Mouse (Mus musculus) layer of hippocampus, postnatal 36 days (tissue): ENCODE data around the gene Arid3b. TPM values are rescaled to one million over a fixed set of nuclear protein-coding genes. Genes with fewer than 3 reads are reported as not detected.

Source experiments
- DNase-seq, 2 experiments: peaks; one replicate each; pipeline ENCODE4 v3.0.0; 2022
- total RNA-seq, 2 experiments: library from RNA; stranded (reverse); gene quantifications; 2 replicates each; pipeline ENCODE4 v1.2.3; 2021

Gene Arid3b
- total RNA-seq, 2 experiments from 2014 or later = 6.0 to 6.1 TPM

DNA sequence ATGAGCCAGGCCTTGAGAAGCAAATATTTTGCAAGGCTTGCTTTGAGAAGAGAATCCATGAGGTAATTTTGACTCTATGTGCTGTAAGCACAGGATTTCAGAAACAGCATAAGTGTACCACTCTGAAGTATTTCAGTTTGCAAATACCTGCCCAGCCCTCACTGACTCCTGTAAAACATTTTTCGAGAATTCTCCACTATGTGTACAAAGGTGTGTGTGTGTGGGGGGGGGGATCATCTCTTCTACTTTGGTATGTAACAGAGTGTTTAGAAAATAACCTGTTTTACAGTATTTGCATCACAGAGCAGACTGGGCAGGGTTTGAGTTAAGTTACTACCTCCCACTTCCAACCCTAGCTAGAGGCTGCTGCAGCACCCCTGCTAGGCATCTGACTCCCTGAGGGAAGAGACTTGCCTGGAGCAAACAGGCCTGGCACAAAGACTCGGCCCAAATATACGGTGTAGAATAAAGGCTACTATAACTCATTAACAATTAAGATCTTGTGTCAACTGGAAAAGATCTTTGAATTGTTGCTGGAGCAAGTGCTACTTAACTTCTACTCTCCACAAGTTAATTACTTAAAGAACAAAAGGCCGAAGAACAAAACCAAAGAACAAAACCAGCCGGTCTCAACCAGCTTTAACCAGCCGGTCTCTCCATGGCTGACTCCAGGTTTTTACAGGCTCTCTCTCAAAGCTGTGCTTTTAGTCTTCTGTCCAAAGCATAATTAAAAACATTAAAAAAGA lies 6.6 kb downstream of the Arid3b start:
- no peak for DNase-seq

DNA sequence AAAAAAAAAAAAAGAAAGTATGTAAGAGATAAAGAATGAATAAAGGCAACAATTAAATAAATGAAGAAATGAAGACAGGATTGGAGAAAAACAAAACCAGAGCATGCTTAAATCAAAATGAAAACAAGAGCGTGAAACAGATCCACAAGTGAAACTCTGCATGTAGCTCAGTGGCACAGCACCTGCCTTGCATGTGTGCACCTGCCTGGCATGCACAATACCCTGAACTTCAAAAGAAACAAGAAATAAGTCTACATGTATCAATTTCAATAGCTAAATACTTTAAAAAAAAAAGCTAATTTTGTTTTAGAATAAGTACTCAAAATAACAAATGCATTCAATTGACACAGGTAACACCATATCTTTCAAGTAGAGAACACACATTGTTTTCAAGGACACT lies 13.2 kb downstream of the Arid3b start:
- DNase-seq = no peak

DNA sequence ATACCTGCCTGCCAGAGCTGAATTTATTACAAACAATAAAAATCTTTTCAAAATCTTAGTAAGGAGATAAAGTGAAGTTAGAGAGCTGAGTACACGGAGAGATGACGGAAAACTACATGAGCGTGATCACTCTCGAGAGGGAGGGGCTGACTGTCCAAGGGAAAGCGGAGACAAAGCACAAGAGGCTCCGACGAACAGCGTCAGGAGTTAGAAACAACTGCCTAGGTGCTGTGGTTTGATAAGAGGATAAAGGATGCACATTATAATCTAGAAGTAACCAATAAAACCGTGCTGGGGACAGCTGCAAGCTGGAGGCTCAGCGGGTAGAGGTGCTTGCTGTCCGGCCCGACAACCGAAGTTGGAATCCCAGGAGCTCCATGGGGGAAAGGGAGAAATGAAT lies 13.8 kb downstream of the Arid3b start:
- no peak for DNase-seq

DNA sequence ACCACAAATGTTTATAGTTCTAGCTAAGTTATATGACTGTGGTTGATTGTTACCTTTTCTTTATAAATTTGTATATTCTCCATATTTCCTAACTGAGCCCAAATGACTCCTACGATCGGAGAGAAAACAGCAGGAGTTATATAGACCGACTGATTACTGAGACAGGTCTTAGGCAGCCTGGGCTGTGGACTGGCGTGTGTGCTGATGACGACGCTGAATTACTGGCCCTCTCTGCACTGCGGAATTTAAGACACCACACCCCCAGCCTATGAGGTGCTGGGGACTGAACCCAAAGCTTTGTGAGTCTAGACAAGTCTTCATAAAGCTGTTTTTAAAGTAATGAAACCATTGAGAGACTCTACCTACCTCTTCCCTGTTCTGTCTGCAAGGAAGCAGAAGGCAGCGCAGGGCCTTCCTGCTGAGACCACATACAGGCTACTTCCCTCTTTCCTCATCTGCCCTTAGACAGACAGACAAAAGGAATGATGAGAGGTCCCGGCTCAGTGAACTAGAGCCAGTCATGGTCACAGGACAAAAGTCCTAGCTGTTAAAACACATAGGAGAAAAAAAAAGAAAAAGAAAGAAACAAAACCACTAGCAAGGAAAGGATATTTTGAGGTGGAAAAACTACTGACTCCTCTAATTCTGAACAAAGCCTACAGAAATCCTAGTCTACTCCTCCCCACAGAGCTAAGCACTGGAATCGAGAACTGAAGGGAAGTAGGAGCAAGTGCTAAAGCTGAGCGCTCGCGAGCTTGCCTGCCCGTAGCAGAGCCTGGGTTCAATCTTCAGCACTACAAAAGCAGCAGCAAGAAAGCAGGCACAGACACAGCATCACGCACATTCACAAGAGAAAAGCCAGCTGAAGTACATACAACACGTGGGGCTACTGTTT lies 16.2 kb downstream of the Arid3b start:
- no peak for DNase-seq

DNA sequence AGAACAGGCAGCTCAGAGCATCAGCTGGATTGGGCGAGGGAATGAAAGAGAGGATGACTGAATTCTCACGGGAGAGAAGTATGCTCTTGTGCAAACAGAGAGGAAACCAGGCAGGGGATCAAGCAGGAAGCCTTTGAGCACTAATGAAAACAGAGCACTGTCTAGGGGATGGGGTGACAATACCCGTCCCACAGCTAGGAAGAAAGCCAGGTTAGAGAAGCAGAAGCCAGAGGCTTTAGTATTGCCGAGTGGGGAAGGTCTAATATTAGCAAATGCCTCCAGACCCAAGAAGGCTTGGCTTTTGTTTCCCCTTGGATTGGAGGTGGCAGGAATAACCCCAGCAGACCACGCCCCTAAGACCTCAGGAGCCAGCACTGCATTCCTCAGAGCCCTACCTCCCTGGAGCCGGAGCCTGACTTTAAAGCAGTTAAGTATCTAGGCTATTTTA lies 19.3 kb downstream of the Arid3b start:
- no peak for DNase-seq

DNA sequence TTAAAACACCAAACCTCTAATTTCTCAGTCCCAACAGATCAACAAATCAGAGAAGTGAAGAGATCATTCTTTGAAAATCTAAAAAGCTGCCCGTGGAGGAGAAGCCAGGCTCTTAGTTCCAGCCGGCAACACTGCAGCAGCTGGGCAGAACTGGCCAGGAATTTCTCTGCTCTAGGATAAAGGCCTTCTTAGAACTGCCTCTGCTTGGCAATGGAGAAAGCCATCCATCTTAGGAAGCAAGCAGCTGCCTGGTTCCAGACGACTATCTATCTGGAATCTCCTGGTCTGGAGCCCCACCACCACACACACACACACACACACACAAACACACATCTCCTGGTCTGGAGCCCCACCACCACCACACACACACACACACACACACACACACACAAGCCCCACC lies 21.7 kb downstream of the Arid3b start:
- DNase-seq = no peak

DNA sequence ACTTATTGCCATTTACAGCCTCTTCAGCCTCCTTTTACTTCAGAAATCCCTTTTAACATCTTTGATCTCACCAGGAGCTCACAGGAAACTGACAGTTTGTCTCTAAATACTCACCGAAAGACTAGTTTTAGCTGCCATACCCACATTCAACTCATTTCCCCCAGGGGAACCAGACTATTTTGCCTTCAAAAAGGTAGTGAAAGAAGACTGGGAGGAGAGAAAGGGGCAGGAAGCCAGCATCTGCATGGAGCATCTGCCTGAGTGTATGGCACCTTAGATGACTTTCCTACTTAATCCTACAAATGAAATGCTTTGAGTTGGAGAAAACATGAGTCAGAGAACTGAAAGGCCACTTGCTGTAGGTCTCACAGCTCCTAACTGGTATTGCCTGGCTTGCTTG lies 22.6 kb downstream of the Arid3b start:
- no peak for DNase-seq

DNA sequence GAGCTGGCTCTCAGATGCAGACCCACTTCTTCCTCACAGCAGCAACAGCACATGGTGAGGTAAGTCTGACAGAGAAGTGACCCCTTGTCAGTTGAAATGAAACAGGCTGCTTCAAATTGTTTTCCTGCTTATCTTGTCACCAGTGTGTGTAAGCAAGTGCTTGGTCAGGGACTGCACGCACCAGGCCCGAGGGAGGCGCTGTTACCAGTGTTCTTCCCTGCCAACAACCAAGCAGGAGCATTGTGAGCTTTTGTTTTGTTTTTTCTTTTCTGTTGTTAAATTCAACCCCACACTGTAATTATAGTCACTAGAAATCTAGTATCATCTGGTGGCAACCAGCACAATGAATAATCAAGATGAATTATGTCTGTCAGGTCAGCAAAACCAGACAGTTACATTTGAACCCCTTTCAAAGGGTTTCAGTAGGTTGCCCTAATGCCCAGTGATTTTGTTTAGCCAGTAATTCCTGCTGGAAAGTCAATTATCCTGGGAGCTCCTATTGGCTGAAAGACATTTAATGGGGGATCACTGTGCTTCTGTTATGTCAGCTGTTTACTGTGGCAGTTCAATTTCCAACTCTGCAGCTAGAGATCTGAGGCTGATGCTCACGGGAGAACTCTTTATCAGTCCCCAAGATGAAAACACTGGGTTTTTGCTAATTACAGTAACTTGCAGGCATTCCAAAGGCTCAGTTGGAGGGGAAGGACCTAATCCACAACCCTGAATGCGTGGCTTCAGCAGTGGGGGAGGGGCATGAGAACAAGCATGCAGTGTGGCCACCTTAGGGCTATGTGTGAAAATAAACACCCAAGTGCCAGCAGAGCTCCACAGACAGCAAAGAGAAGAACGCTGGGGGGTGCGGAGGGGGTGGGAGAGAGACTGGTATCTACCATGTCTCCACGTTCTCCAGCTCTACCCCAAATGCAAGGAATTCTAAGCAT lies 24.5 kb downstream of the Arid3b start:
- DNase-seq = no peak

DNA sequence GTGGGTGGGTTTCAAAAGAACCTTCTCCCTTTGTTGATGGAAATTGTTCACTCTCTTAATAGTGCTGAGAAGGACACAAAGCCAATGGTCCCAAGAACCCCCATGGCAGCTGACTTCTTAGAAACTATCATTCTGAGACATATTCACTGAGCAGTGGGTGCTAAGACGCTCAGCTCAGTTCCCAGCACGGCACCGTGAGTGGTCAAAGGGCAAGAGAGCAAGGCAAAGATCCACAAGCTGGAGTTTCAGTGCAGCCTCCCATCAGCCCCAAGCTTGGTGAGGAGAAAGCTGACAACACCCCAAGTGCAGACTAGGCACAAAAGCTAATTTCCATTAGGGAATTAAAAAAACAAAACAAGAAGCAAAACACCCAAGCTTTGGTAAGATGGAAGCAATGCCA lies 25.9 kb downstream of the Arid3b start:
- DNase-seq = no peak

DNA sequence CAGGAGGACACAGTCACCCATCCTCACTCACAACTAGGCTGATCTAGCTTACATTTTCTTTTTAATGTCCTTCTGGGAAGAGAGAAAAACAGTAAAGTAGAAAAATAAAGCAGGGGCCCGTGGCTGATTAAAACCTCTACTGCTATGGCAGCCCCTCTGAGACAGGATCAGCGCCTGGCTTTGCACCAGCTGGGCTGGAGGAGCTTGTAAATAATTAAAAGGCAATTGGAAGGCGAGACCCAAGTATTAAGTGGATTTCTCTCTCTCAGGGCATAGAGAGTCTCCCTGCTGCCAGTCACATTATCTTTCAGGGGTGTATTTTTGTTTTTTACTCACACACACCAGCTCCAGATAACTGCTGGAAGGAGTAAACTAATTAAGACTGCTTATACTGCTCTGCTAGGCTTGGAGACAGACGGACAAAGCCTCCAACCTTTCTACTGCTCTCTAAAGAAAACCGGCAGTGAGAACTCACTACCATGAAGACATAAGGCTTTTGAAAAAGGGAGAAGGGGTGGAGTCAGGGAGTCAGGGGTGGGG lies 27.8 kb downstream of the Arid3b start:
- DNase-seq = no peak

DNA sequence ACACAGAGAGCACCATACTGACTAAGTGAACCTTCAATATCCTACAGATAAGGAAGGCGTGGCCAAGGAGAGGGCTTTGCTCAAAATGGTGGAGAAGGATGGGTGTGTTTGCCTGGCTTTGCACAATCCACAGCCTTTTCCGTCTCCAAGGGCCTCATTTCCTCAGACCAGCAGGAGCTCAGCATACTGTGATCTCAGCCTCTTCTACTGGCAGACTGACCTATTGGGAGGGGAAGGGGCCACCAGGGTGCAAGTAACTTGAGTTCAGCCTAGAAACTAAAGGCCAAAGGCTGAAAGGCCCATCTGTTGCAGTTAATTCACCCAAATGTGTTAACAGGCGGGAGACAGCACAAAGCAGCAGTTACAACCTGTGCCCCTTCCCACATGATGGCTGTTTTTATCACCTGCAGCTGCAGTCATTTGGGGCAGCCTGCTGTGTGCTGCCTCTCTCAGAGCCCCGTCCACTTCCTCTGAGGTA lies 29.4 kb downstream of the Arid3b start:
- no peak for DNase-seq

DNA sequence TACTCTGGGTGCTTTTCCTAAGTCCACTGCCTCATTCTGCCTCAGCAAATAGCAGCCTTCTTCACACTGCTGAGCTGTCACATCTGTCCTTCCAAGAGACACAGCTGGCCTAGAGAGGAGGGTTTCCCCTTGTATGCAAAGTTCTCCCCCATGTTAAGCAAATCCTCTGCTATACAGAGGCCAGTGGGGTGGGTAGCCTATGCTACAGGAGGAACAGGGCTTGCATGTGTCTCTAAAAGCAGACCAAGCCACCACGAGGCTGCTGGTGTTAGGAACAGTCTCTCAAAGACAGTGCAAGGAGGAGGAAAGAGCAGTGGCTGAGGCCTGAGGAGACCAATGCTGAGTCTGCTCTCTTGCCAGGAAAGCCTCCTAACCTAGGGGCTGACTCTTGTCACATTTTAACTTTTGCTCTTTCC lies 30.5 kb downstream of the Arid3b start:
- DNase-seq = no peak

DNA sequence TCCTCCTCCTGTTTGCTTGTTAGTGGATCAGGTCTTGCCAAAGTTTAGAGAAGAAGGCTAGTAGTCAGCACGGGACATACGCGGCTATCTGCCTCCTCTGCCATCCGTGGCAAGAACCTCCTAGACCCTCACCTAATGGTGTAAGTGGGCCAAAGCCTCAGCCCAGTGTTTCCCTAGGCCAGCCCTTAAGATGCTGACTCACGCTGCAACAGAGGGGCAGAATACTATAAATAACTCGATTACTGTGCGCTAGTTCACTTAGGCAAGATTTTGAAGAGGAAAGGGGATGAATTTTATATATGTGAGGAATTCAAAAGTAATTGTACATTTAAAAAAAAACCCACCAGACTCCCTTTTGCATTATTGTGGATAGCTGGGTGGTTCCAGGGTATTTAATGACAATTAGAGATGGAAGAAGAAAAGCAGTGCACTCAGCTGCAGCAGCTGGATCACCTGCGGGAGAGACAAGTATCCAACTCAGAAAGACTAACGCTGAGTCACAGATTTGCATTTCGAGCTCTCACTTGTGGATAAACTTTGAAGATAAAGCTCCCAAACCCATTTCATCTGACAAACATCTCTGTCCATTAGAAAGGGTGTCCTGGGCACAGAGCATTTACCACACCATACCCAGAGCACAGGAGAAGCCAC lies 31.4 kb downstream of the Arid3b start:
- DNase-seq = no peak

DNA sequence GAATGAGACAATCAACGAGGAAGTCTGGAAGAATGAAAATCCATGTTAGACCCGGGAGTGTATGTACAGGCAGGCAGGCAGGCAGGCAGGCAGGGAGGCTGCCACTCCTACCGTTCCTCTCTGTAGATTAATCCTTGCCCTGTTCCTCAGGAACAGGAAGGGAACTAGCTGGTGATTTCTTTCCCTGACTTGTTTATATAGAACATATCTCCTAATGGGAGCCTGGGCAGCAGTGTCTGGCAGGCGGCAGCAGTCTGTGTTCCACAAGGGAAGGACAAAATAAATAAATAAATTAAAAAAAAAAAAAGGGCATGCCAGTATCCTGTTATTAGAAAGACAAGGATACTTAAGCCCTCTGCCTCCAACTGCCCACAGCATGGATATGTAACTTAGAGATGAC lies 32.8 kb downstream of the Arid3b start:
- no peak for DNase-seq

DNA sequence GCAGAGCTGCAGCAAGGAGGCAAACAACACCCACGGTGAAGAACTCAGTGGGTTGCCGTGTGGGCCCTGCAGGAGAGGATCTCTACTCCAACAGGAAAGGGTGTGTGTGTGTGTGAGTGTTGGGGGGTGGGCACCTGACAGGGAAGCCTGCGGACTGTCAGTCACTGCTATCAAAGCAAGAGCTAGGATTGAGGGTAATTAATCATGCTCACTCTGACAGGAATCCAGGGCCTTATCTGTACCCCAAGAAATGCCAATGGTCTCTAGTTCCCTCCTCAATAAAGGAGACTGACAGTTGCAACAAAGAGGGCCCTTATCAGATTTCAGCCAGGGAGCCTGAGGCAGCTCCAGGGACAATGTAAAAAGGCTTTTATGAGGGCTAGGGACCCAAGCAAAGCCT lies 33.5 kb downstream of the Arid3b start:
- DNase-seq = no peak

DNA sequence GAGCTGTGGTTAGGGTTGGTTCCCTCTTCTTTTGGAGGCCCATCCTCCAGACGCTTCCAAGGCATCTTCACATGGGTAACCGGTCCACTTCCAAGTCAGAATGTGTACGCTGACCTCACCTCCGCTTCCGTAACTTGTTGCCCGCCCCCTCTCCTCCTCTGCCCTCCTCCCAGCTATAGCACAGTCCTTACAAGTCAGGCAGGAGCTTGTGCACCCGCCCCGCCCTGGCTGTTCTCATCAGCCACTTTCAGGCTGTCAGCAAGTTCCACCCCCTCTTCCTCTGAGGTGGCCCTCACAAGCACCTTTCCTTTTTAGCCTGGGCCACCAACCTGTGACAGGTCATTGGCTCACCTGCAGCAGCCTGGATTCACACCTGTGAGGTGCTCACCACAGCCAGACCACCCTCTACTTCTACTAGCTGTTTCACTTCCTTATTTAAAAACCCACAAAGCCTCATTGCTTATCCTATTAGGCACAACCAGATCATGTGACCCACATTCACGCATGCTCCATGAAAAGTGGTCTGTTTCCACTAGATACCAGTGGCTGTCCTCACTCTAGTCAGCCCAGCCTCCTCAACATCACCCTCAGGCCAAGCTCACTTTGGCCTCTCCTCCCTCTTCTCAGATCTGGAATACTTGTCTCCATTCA lies 36.1 kb downstream of the Arid3b start:
- no peak for DNase-seq

DNA sequence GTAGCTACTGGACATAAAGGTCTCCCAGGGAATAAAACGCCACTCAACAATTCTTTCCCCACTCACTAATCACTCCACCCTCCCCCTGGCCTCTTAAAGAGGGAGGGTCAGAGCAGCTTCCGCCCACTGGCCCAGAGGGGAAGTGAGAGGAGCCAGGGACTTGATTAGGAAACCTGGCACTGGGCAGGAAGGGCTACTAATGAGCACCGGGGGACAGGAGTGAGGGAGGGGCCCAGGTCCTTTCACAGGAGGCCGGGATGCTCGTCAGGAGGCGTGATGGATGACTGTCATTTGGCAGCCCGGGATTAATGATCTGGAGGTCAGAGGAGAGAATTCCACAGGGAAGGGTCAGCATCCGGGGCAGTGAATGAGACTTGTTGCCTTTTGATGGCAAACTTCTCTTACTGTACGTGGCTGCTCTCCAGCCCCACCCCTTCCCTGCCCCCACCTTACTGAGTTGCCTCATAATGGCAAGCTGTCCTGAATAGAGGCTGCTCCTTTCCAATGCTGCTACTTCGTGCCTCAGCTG lies 37.8 kb downstream of the Arid3b start:
- DNase-seq = no peak

DNA sequence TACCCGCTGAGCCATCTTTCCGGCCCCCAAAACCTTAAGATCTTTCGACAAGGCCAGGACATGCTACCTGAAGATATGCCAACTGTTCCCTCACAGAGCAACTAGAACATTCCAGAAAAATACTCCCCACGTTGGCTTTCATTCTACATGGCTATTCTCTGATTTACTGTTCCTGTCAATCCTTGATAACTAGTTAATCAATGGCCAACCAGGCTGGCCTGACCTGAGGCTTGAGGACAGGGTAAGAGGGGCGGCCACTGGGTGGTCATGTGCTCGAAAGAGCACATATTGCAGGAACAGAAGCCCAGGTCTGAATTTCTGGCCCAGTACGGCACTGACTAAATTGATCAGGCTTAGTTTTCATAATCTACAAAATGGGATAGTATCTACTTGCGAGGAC lies 39.1 kb downstream of the Arid3b start:
- DNase-seq = no peak

DNA sequence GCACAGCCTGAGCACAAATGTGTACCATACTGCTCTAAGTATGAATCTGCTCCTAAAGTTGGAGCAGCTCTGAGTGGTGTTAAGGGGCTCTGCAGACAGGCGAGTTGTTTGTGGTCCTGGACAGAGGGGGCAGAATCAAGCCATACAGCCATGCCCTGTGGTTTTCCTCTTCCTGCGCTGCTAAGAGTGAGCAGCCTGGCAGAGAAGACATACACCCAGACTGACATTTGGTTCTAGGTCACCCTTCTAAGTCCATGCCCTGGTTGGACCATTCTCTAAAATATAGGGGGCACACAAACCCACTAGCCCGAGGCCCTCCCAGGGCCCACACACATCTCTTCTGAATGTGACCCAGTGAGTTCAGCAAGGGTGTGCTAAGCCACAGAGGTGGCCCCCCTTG lies 46.9 kb downstream of the Arid3b start:
- no peak for DNase-seq

DNA sequence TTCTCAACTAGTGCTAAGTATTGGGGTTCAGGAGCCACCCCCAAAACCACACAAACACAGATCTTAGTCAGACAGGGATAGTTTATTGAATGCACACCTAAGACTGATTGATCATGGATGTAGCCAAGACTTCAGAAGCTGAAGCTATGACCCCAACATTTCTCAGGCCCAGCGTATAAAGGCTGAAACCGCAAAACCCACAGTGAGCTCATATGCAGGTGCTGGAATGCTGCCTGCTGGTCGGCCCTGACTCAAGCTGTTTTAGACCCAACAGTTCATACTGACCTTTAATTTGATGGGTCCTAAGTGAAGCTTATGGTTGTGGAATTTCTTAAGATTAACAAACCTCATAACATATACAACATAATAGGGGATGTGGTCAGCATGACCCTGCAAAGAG lies 53.9 kb downstream of the Arid3b start:
- no peak for DNase-seq

DNA sequence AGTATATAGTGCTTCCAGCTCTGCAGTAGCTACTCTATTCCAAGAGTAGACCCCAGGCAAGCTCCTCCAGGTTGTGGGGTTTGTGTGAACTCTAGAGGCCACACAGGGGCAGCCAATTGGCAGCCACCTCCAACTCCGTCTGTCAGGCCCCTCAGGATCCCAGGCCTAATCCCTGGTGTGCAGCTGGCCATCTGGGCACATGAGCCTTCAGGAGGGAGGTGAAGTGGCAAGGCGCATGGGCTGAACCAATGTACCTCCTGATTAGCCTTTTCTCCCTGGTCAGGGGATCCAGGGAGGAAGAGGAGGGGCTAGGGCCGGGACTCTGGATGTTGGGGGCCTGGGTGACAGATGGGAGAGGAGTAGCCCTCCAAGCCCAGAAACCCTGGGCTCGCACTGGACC lies 60.9 kb downstream of the Arid3b start:
- DNase-seq = no peak
